Comparison of ENCODE assay signal across 8 mouse cellular contexts in the genomic region with DNA sequence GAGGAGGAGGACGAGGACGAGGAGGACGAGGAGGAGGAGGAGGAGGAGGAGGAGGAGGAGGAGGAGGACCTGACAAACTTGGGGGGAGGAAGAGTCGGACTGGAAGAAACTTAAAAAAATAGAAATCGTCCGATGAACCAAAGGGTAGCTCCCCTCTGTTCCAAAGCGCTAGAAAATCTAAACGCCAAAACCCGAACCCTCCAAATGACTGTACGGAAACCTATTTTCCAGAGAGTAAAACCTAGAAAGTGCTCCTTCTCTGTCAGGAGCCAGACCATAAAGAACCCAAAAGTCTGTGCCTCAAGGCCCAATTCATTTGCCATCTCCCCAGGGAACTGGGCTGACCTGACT. TPM values are rescaled to one million over a fixed set of nuclear protein-coding genes. Genes with fewer than 3 reads are reported as not detected.
DNase-seq lines count a peak whose midpoint lies in the region; ATAC-seq and TF ChIP-seq lines count a peak whose summit lies in the region.

No protein-coding gene starts in this region.

- H3K79me3 ChIP-seq in C2C12 (ENCODE audit: low read depth): no peaks in the 10 kb centered on the region

- peak overlapping the region; percentile 72 for H3K4me2 ChIP-seq in forebrain, embryonic 13.5 days
- H3K4me2 ChIP-seq in liver, embryonic 14.5 days (ENCODE audit: low read depth): peak overlapping the region; percentile 70

- no peaks in the 10 kb centered on the region for H3K36me3 ChIP-seq in heart, embryonic 10.5 days
- no peaks in the 10 kb centered on the region for H3K36me3 ChIP-seq in C2C12 (ENCODE audit: control insufficient read depth, insufficient read depth)
- H3K36me3 ChIP-seq in forebrain, embryonic 13.5 days (ENCODE audit: poor library complexity, severe bottlenecking): no peaks in the 10 kb centered on the region
- no peaks in the 10 kb centered on the region for H3K36me3 ChIP-seq in liver, embryonic 14.5 days (replicated peaks; ENCODE audit: control insufficient read depth, insufficient read depth, low read depth)

- H3ac ChIP-seq in C2C12 (ENCODE audit: control insufficient read depth, insufficient read length, low read depth): peak overlapping the region; percentile 59

- no peak for TF ChIP-seq CTCF in C2C12 (IDR thresholded peaks at IDR 0.05; ENCODE audit: control insufficient read depth, insufficient read depth, insufficient read length)
- TF ChIP-seq CTCF in liver, embryonic 14.5 days (IDR thresholded peaks at IDR 0.05; ENCODE audit: low read depth): no peak

- intact Hi-C loops in heart, postnatal 14 days (cut with DNase I): no loop called here

- peak overlapping the region; percentile 77 for H3K9ac ChIP-seq in forebrain, embryonic 13.5 days
- H3K9ac ChIP-seq in liver, embryonic 14.5 days (replicated peaks): peak overlapping the region; percentile 75

- peak overlapping the region; percentile 92 for H3K27ac ChIP-seq in heart, embryonic 10.5 days
- peak overlapping the region; percentile 93 for H3K27ac ChIP-seq in forebrain, embryonic 13.5 days
- H3K27ac ChIP-seq in liver, embryonic 14.5 days: peak overlapping the region; percentile 65; the same call in 1 of the 2 replicates

- H3K9me3 ChIP-seq in heart, embryonic 10.5 days: no peaks in the 10 kb centered on the region
- H3K9me3 ChIP-seq in forebrain, embryonic 13.5 days (replicated peaks): no peaks in the 10 kb centered on the region
- H3K9me3 ChIP-seq in liver, embryonic 14.5 days (ENCODE audit: control insufficient read depth, low read length): no peaks in the 10 kb centered on the region

- peak overlapping the region; percentile 61 for H3K4me3 ChIP-seq in heart, embryonic 10.5 days
- peak overlapping the region; percentile 29 for H3K4me3 ChIP-seq in C2C12 (ENCODE audit: insufficient read depth, poor library complexity, severe bottlenecking)
- peak overlapping the region; percentile 69 for H3K4me3 ChIP-seq in forebrain, embryonic 13.5 days
- peak overlapping the region; percentile 61 to 78 for H3K4me3 ChIP-seq in liver, embryonic 14.5 days (ENCODE audit: insufficient read depth in 1 of 2, low read depth in 2 of 2, low read length in 2 of 2)

- H3K27me3 ChIP-seq in heart, embryonic 10.5 days (ENCODE audit: insufficient read depth, poor library complexity, severe bottlenecking): no peaks in the 10 kb centered on the region
- no peaks in the 10 kb centered on the region for H3K27me3 ChIP-seq in C2C12 (ENCODE audit: control insufficient read depth, insufficient read depth, insufficient read length)
- H3K27me3 ChIP-seq in forebrain, embryonic 13.5 days: peaks cover 15% of the 10 kb centered on the region; the same call in 1 of the 2 replicates
- no peaks in the 10 kb centered on the region for H3K27me3 ChIP-seq in liver, embryonic 14.5 days (ENCODE audit: control insufficient read depth, insufficient read depth, low read length)

- peaks cover 37% of the 10 kb centered on the region for H3K4me1 ChIP-seq in heart, embryonic 10.5 days
- peaks cover 22% of the 10 kb centered on the region for H3K4me1 ChIP-seq in forebrain, embryonic 13.5 days
- H3K4me1 ChIP-seq in liver, embryonic 14.5 days (replicated peaks; ENCODE audit: control insufficient read depth in 2 of 2, insufficient read depth in 2 of 2, low read length in 1 of 2): peaks cover 19 to 33% of the 10 kb centered on the region in 2 experiments

- no peak for ATAC-seq in forebrain, embryonic 13.5 days
- ATAC-seq in liver, embryonic 14.5 days (ENCODE audit: insufficient read depth): no peak
- ATAC-seq in monocyte, adult 5-6 weeks (replicated peaks; ENCODE audit: insufficient number of reproducible peaks, low FRiP score, low TSS enrichment, poor library complexity, severe bottlenecking): no peak

- 57% methylated on average over 8 of the region's 10 CpGs for WGBS in heart, embryonic 10.5 days
- WGBS in forebrain, embryonic 13.5 days: 57% methylated on average over 7 of the region's 10 CpGs
- WGBS in liver, embryonic 14.5 days (ENCODE audit: insufficient replicate concordance): 52% methylated on average over 7 of the region's 10 CpGs

- DNase-seq in heart, embryonic 10.5 days (ENCODE audit: low spot score): no peak
- DNase-seq in heart, postnatal 14 days: no peak
- no peak for DNase-seq in liver, embryonic 14.5 days (ENCODE audit: low read depth in 3 of 3, low spot score in 3 of 3)
- no peak for DNase-seq in embryo, embryonic 9.5 days (ENCODE audit: extremely low spot score)
- DNase-seq in embryo, embryonic 10 days (ENCODE audit: low spot score): no peak

- no peaks in the 10 kb centered on the region for H3K79me2 ChIP-seq in C2C12 (ENCODE audit: control insufficient read depth, insufficient read depth)

- no peak for TF ChIP-seq EP300 in liver, embryonic 14.5 days (IDR thresholded peaks at IDR 0.05; ENCODE audit: low read depth)

TF ChIP-seq in C2C12, 6 proteins besides CTCF, POLR2A, EP300 and RAD21:
- TF ChIP-seq MYOD1 (IDR thresholded peaks at IDR 0.05; ENCODE audit: control insufficient read depth, insufficient read length, low read depth): no peak
- no peak for TF ChIP-seq FOSL1 (IDR thresholded peaks at IDR 0.05; ENCODE audit: insufficient read depth, low read length, poor library complexity, severe bottlenecking)
- TF ChIP-seq MYOG (IDR thresholded peaks at IDR 0.05; ENCODE audit: control insufficient read depth, extremely low read depth, insufficient read length): no peak
- TF ChIP-seq CEBPB (IDR thresholded peaks at IDR 0.05; ENCODE audit: low read depth): no peak
- TF ChIP-seq MAX (IDR thresholded peaks at IDR 0.05): no peak
- TF ChIP-seq USF1 (IDR thresholded peaks at IDR 0.05; ENCODE audit: low read depth): no peak

RNA-seq across cellular contexts. Expression of gene Ctdsp1, which starts 5.0 kb away (rescaled TPM):
- polyA plus RNA-seq in heart, embryonic 10.5 days (2016; fragmentation: Nextera tagmentation; extraction: Ambion mirVana): 55.9 and 69.2 TPM in 2 replicates
- 100 to 1,000 TPM; 106 to 118 TPM for total RNA-seq in heart, postnatal 14 days (2021)
- polyA plus RNA-seq in C2C12 (2012; fragmentation: generic; extraction: Trizol): 78.7 TPM
- polyA plus RNA-seq in forebrain, embryonic 13.5 days (2015; fragmentation: Nextera tagmentation; extraction: Ambion mirVana): 23.6 and 26.6 TPM in 2 replicates
- polyA plus RNA-seq in liver, embryonic 14.5 days (2012; rRNA removed): 36.0 and 39.6 TPM in 2 replicates
- 37.6 and 40.3 TPM in 2 replicates for polyA plus RNA-seq in liver, embryonic 14.5 days (2014; fragmentation: Nextera tagmentation; extraction: Ambion mirVana)
- total RNA-seq in monocyte, adult 5-6 weeks (2017): 31.8 to 64.2 TPM (median 34.4 TPM) in 3 replicates

RNA-seq across cellular contexts. Expression of gene Slc11a1, which starts 11.3 kb away (rescaled TPM):
- polyA plus RNA-seq in heart, embryonic 10.5 days (2016; fragmentation: Nextera tagmentation; extraction: Ambion mirVana): 1.1 and 1.6 TPM in 2 replicates
- 1 to 10 TPM; 2.7 to 4.1 TPM for total RNA-seq in heart, postnatal 14 days (2021)
- 2.2 TPM for polyA plus RNA-seq in C2C12 (2012; fragmentation: generic; extraction: Trizol)
- 1.1 and 1.9 TPM in 2 replicates for polyA plus RNA-seq in forebrain, embryonic 13.5 days (2015; fragmentation: Nextera tagmentation; extraction: Ambion mirVana)
- polyA plus RNA-seq in liver, embryonic 14.5 days (2012; rRNA removed): 9.2 and 13.7 TPM in 2 replicates
- 8.3 and 8.7 TPM in 2 replicates for polyA plus RNA-seq in liver, embryonic 14.5 days (2014; fragmentation: Nextera tagmentation; extraction: Ambion mirVana)
- 180 to 306 TPM (median 249 TPM) in 3 replicates for total RNA-seq in monocyte, adult 5-6 weeks (2017)

RNA-seq across cellular contexts. Expression of gene Vil1, which starts 22.8 kb away (rescaled TPM):
- polyA plus RNA-seq in heart, embryonic 10.5 days (2016; fragmentation: Nextera tagmentation; extraction: Ambion mirVana): 0.94 and 1.1 TPM in 2 replicates
- under 1 TPM; 0.65 to 0.83 TPM for total RNA-seq in heart, postnatal 14 days (2021)
- polyA plus RNA-seq in C2C12 (2012; fragmentation: generic; extraction: Trizol): 0.02 TPM
- polyA plus RNA-seq in forebrain, embryonic 13.5 days (2015; fragmentation: Nextera tagmentation; extraction: Ambion mirVana): 0.18 and 0.28 TPM in 2 replicates
- polyA plus RNA-seq in liver, embryonic 14.5 days (2012; rRNA removed): 0.39 and 0.62 TPM in 2 replicates
- 0.40 and 0.50 TPM in 2 replicates for polyA plus RNA-seq in liver, embryonic 14.5 days (2014; fragmentation: Nextera tagmentation; extraction: Ambion mirVana)
- 0.87 to 1.9 TPM in 2 of 3 replicates, not detected in the other for total RNA-seq in monocyte, adult 5-6 weeks (2017)

RNA-seq across cellular contexts. Expression of gene Catip, which starts 24.4 kb away (rescaled TPM):
- polyA plus RNA-seq in heart, embryonic 10.5 days (2016; fragmentation: Nextera tagmentation; extraction: Ambion mirVana): 0.20 and 0.28 TPM in 2 replicates
- under 1 TPM; 0.12 to 0.67 TPM for total RNA-seq in heart, postnatal 14 days (2021)
- not detected for polyA plus RNA-seq in C2C12 (2012; fragmentation: generic; extraction: Trizol)
- 0.45 and 0.79 TPM in 2 replicates for polyA plus RNA-seq in forebrain, embryonic 13.5 days (2015; fragmentation: Nextera tagmentation; extraction: Ambion mirVana)
- 0.05 and 0.10 TPM in 2 replicates for polyA plus RNA-seq in liver, embryonic 14.5 days (2012; rRNA removed)
- polyA plus RNA-seq in liver, embryonic 14.5 days (2014; fragmentation: Nextera tagmentation; extraction: Ambion mirVana): not detected in 2 replicates
- 0.29 to 3.3 TPM (median 0.96 TPM) in 3 replicates for total RNA-seq in monocyte, adult 5-6 weeks (2017)
